Mouse (Mus musculus) heart, embryonic 15.5 days (tissue): ENCODE results near the gene Morn2. TPM values are rescaled to one million over a fixed set of nuclear protein-coding genes. Genes with fewer than 3 reads are reported as not detected.
A peak's percentile ranks its signal among the peaks of the same experiment; 100 is the strongest.
"Not testable (repeated sequence)": the region's sequence is repeated elsewhere in the genome, so short reads cannot be mapped to it uniquely, and the experiment has no call there.

Experiments
- ATAC-seq: fragments of 200-750 bp; cut with Nextera tagmentation; replicated peaks from 2 replicates; pipeline ENCODE4 v1.8.0; 2017; ENCODE audit warnings: low read depth, moderate TSS enrichment; ENCODE audit not compliant: insufficient number of reproducible peaks, insufficient read depth, low FRiP score
- H3K27ac ChIP-seq: fragments of 300-500 bp; sonication (generic); 2 replicates; pipeline ENCODE4 v1.5.1; 2015; ENCODE audit warnings: mild to moderate bottlenecking, inconsistent platforms
- H3K27me3 ChIP-seq: fragments of 300-500 bp; sonication (generic); 2 replicates; pipeline ENCODE4 v1.6.1; 2015; ENCODE audit warnings: inconsistent platforms
- H3K36me3 ChIP-seq: fragments of 300-500 bp; sonication (generic); 2 replicates; pipeline ENCODE4 v1.6.1; 2015; ENCODE audit warnings: mild to moderate bottlenecking, inconsistent platforms
- H3K4me1 ChIP-seq: fragments of 300-500 bp; sonication (generic); replicated peaks from 2 replicates; pipeline ENCODE4 v1.6.1; 2015; ENCODE audit warnings: inconsistent platforms
- H3K4me2 ChIP-seq: fragments of 300-500 bp; sonication (generic); 2 replicates; pipeline ENCODE4 v1.6.1; 2015; ENCODE audit warnings: inconsistent platforms, mild to moderate bottlenecking, moderate library complexity
- H3K4me3 ChIP-seq: fragments of 300-500 bp; sonication (generic); 2 replicates; pipeline ENCODE4 v1.5.1; 2015; ENCODE audit warnings: mild to moderate bottlenecking, inconsistent platforms
- H3K9ac ChIP-seq: fragments of 300-500 bp; sonication (generic); 2 replicates; pipeline ENCODE4 v1.6.1; 2015; ENCODE audit warnings: mild to moderate bottlenecking, inconsistent platforms
- H3K9me3 ChIP-seq: fragments of 300-500 bp; sonication (generic); replicated peaks from 2 replicates; pipeline ENCODE4 v1.6.1; 2016; ENCODE audit warnings: inconsistent platforms
- WGBS: fragments of 180-500 bp; shearing (Covaris S2); methylation state at CpG from one replicate; pipeline ENCODE4 v1.1.7; 2015; ENCODE audit warnings: mixed read lengths; 5-methylcytosine and 5-hydroxymethylcytosine counted together
- polyA plus RNA-seq: library from polyadenylated mRNA; unstranded; fragments of >200 nt; fragmentation: Nextera tagmentation; extraction: Ambion mirVana; gene quantifications from 2 replicates; pipeline ENCODE4 v1.2.1, GENCODE M21; 2015

Gene Morn2
- 23.8 and 25.3 TPM in 2 replicates for polyA plus RNA-seq

- peaks cover 12% of the 10 kb centered on the region for H3K4me1 ChIP-seq
- H3K27me3 ChIP-seq: no peaks in the 10 kb centered on the region
- ATAC-seq: peak; percentile 99
- H3K36me3 ChIP-seq: no peaks in the 10 kb centered on the region
- H3K4me2 ChIP-seq: peak within 1 kb of the TSS; percentile 85
- no peaks in the 10 kb centered on the region for H3K9me3 ChIP-seq
- H3K4me3 ChIP-seq: peak within 1 kb of the TSS; percentile 90
- H3K27ac ChIP-seq: peak within 1 kb of the TSS; percentile 89
- H3K9ac ChIP-seq: peak within 1 kb of the TSS; percentile 86
- 1% methylated on average over 35 of the region's 35 CpGs for WGBS
These were observed at the start of gene Morn2, which contains the start of gene Dhx57 for GRCm38 (mm10) chr17:80290074-80290657. TSS of gene Morn2 (plus strand) at chr17:80290203. TSS of gene Dhx57 (minus strand) at chr17:80290476.

GRCm38 (mm10) chr17:80241594-80241993 is 48.4 kb upstream of the Morn2 start:
- Histone ChIP-seq H3K27ac (no peak overlapping the region), H3K4me1 (no peaks in the 10 kb centered on the region), H3K9ac (no peak overlapping the region), H3K36me3 (peaks cover 74% of the 10 kb centered on the region), H3K4me3 (no peak overlapping the region), H3K9me3 (no peaks in the 10 kb centered on the region), H3K27me3 (no peaks in the 10 kb centered on the region), H3K4me2 (no peak overlapping the region)
- ATAC-seq: no peak
- WGBS: 89% methylated on average over 9 of the region's 9 CpGs

GRCm38 (mm10) chr17:80243116-80243515 is 46.9 kb upstream of the Morn2 start:
- Histone ChIP-seq H3K9ac (no peak overlapping the region), H3K9me3 (no peaks in the 10 kb centered on the region), H3K4me2 (no peak overlapping the region), H3K27me3 (no peaks in the 10 kb centered on the region), H3K4me1 (no peaks in the 10 kb centered on the region), H3K27ac (no peak overlapping the region), H3K36me3 (peaks cover 83% of the 10 kb centered on the region), H3K4me3 (no peak overlapping the region)
- no peak for ATAC-seq
- WGBS: 68% methylated on average over 13 of the region's 13 CpGs

- H3K27me3 ChIP-seq: no peaks in the 10 kb centered on the region
- peaks cover 70% of the 10 kb centered on the region for H3K36me3 ChIP-seq
- H3K9me3 ChIP-seq: no peaks in the 10 kb centered on the region
- H3K27ac ChIP-seq: peak overlapping the region; percentile 77
- H3K9ac ChIP-seq: no peak overlapping the region
- H3K4me1 ChIP-seq: peaks cover 19% of the 10 kb centered on the region
- no peak overlapping the region for H3K4me2 ChIP-seq
- peak; percentile 54; the same call in 1 of the 2 replicates for ATAC-seq
- WGBS: 65% methylated on average over 13 of the region's 13 CpGs
- H3K4me3 ChIP-seq: no peak overlapping the region
These were observed 37.1 kb upstream of the Morn2 start for GRCm38 (mm10) chr17:80252757-80253525.

GRCm38 (mm10) chr17:80254421-80254820 is 35.6 kb upstream of the Morn2 start:
- Histone ChIP-seq H3K4me1 (peaks cover 19% of the 10 kb centered on the region), H3K27me3 (no peaks in the 10 kb centered on the region), H3K9me3 (no peaks in the 10 kb centered on the region), H3K9ac (no peak overlapping the region), H3K4me3 (no peak overlapping the region), H3K36me3 (peaks cover 72% of the 10 kb centered on the region), H3K4me2 (no peak overlapping the region), H3K27ac (peak overlapping the region; percentile 82)
- 95% methylated on average over 5 of the region's 5 CpGs for WGBS
- ATAC-seq: no peak

GRCm38 (mm10) chr17:80255208-80255607 is 34.8 kb upstream of the Morn2 start:
- ATAC-seq: peak; percentile 93
- Histone ChIP-seq H3K9ac (peak overlapping the region; percentile 29; the same call in 1 of the 2 replicates), H3K36me3 (peaks cover 72% of the 10 kb centered on the region), H3K4me2 (peak overlapping the region; percentile 46), H3K4me3 (peak overlapping the region; percentile 17), H3K4me1 (peaks cover 19% of the 10 kb centered on the region), H3K9me3 (no peaks in the 10 kb centered on the region), H3K27ac (peak overlapping the region; percentile 82), H3K27me3 (no peaks in the 10 kb centered on the region)
- WGBS: 9% methylated on average over 13 of the region's 13 CpGs

- Histone ChIP-seq H3K4me2 (no peak overlapping the region), H3K27me3 (no peaks in the 10 kb centered on the region), H3K36me3 (peaks cover 80% of the 10 kb centered on the region), H3K9me3 (no peaks in the 10 kb centered on the region), H3K4me1 (no peaks in the 10 kb centered on the region), H3K4me3 (no peak overlapping the region), H3K27ac (no peak overlapping the region), H3K9ac (no peak overlapping the region)
- no peak for ATAC-seq
- 86% methylated on average over 4 of the region's 4 CpGs for WGBS
These were observed 22.9 kb upstream of the Morn2 start for GRCm38 (mm10) chr17:80267065-80267464.

GRCm38 (mm10) chr17:80268151-80268550 is 21.9 kb upstream of the Morn2 start:
- H3K4me1 ChIP-seq: no peaks in the 10 kb centered on the region
- H3K9me3 ChIP-seq: no peaks in the 10 kb centered on the region
- no peak overlapping the region for H3K27ac ChIP-seq
- H3K4me2 ChIP-seq: no peak overlapping the region
- no peak overlapping the region for H3K9ac ChIP-seq
- no peak for ATAC-seq
- H3K36me3 ChIP-seq: peaks cover 82% of the 10 kb centered on the region
- 89% methylated on average over 3 of the region's 3 CpGs for WGBS
- H3K27me3 ChIP-seq: no peaks in the 10 kb centered on the region
- no peak overlapping the region for H3K4me3 ChIP-seq

- not testable (repeated sequence) for H3K9me3 ChIP-seq, ATAC-seq, H3K27me3 ChIP-seq, H3K4me2 ChIP-seq, H3K9ac ChIP-seq, H3K27ac ChIP-seq, H3K4me3 ChIP-seq, H3K4me1 ChIP-seq
- H3K36me3 ChIP-seq: peaks cover 75% of the 10 kb centered on the region
- 94% methylated on average over 7 of the region's 7 CpGs for WGBS
These were observed 19.4 kb upstream of the Morn2 start for GRCm38 (mm10) chr17:80270622-80271021.

GRCm38 (mm10) chr17:80278255-80278654 is 11.7 kb upstream of the Morn2 start:
- Histone ChIP-seq H3K4me1 (no peaks in the 10 kb centered on the region), H3K27me3 (no peaks in the 10 kb centered on the region), H3K4me3 (no peak overlapping the region), H3K4me2 (no peak overlapping the region), H3K36me3 (peaks cover 45% of the 10 kb centered on the region), H3K9ac (no peak overlapping the region), H3K9me3 (no peaks in the 10 kb centered on the region), H3K27ac (no peak overlapping the region)
- 59% methylated on average over 4 of the region's 4 CpGs for WGBS
- ATAC-seq: no peak

GRCm38 (mm10) chr17:80279340-80280070 is 10.5 kb upstream of the Morn2 start:
- no peak for ATAC-seq
- H3K36me3 ChIP-seq: peaks cover 38% of the 10 kb centered on the region
- no peak overlapping the region for H3K27ac ChIP-seq
- no peaks in the 10 kb centered on the region for H3K27me3 ChIP-seq
- no peak overlapping the region for H3K9ac ChIP-seq
- no peaks in the 10 kb centered on the region for H3K9me3 ChIP-seq
- H3K4me2 ChIP-seq: no peak overlapping the region
- 89% methylated on average over 8 of the region's 8 CpGs for WGBS
- no peaks in the 10 kb centered on the region for H3K4me1 ChIP-seq
- no peak overlapping the region for H3K4me3 ChIP-seq
